Mouse (Mus musculus) midbrain, embryonic 11.5 days (tissue): ENCODE results near the gene Cnot8. TPM values are rescaled to one million over a fixed set of nuclear protein-coding genes. Genes with fewer than 3 reads are reported as not detected.
A peak's percentile ranks its signal among the peaks of the same experiment; 100 is the strongest.

Source experiments
- ATAC-seq: fragments of 200-750 bp; cut with Nextera tagmentation; 2 replicates; pipeline ENCODE4 v1.8.0; 2017; ENCODE audit warnings: moderate TSS enrichment, moderate library complexity; ENCODE audit not compliant: low FRiP score
- DNase-seq: peaks from one replicate; pipeline ENCODE4 v3.0.0; 2015; ENCODE audit warnings: low spot score; ENCODE audit errors: missing footprints
- H3K27ac ChIP-seq: fragments of 300-500 bp; sonication (generic); 2 replicates; pipeline ENCODE4 v1.5.1; 2014; ENCODE audit warnings: low read depth, low read length
- H3K27me3 ChIP-seq: fragments of 300-500 bp; sonication (generic); 2 replicates; pipeline ENCODE4 v1.6.1; 2014; ENCODE audit warnings: mild to moderate bottlenecking, low read length, moderate library complexity, mixed read lengths; ENCODE audit not compliant: control insufficient read depth, insufficient read depth
- H3K36me3 ChIP-seq: fragments of 300-500 bp; sonication (generic); 2 replicates; pipeline ENCODE4 v1.6.1; 2014; ENCODE audit warnings: mild to moderate bottlenecking, low read length, moderate library complexity, mixed read lengths; ENCODE audit not compliant: control insufficient read depth, insufficient read depth
- H3K4me1 ChIP-seq: fragments of 300-500 bp; sonication (generic); 2 replicates; pipeline ENCODE4 v1.6.1; 2014; ENCODE audit warnings: low read length; ENCODE audit not compliant: control insufficient read depth, insufficient read depth
- H3K4me2 ChIP-seq: fragments of 300-500 bp; sonication (generic); 2 replicates; pipeline ENCODE4 v1.6.1; 2014; ENCODE audit warnings: mild to moderate bottlenecking, moderate library complexity
- H3K4me3 ChIP-seq: fragments of 300-500 bp; sonication (generic); 2 replicates; pipeline ENCODE4 v1.5.1; 2014; ENCODE audit warnings: low read depth, low read length
- H3K9ac ChIP-seq: fragments of 300-500 bp; sonication (generic); 2 replicates; pipeline ENCODE4 v1.6.1; 2014; ENCODE audit warnings: low read length
- H3K9me3 ChIP-seq: fragments of 300-500 bp; sonication (generic); 2 replicates; pipeline ENCODE4 v1.6.1; 2016; ENCODE audit warnings: low read length; ENCODE audit not compliant: control insufficient read depth
- WGBS: fragments of 180-500 bp; shearing (Covaris S2); extraction: QIAGEN DNeasy Blood & Tissue Kit; methylation state at CpG from one replicate; pipeline ENCODE4 v1.1.7; 2014; 5-methylcytosine and 5-hydroxymethylcytosine counted together
- polyA plus RNA-seq: library from polyadenylated mRNA; unstranded; fragments of >200 nt; fragmentation: Nextera tagmentation; extraction: Ambion mirVana; gene quantifications from 2 replicates; pipeline ENCODE4 v1.2.1, GENCODE M21; 2014

The Cnot8 gene
- polyA plus RNA-seq, 1 experiment from 2014 or later: 110 TPM

- Histone ChIP-seq H3K4me2 (no peak overlapping the region), H3K27me3 (no peaks in the 10 kb centered on the region), H3K27ac (no peak overlapping the region), H3K4me3 (no peak overlapping the region), H3K4me1 (peaks cover 2% of the 10 kb centered on the region; the same call in 1 of the 2 replicates), H3K36me3 (peaks cover 14% of the 10 kb centered on the region; the same call in 1 of the 2 replicates), H3K9me3 (no peaks in the 10 kb centered on the region), H3K9ac (no peak overlapping the region)
- DNase-seq (no peak), ATAC-seq (no peak)
Observed at GRCm38 (mm10) chr11:58134869-58135268, 30.9 kb downstream of the Cnot8 start.

GRCm38 (mm10) chr11:58135296-58135695 lies 31.3 kb downstream of the Cnot8 start:
- DNase-seq (no peak), ATAC-seq (no peak)
- Histone ChIP-seq H3K4me1 (peaks cover 2% of the 10 kb centered on the region; the same call in 1 of the 2 replicates), H3K9ac (no peak overlapping the region), H3K27ac (no peak overlapping the region), H3K27me3 (no peaks in the 10 kb centered on the region), H3K4me3 (no peak overlapping the region), H3K36me3 (peaks cover 14% of the 10 kb centered on the region; the same call in 1 of the 2 replicates), H3K9me3 (no peaks in the 10 kb centered on the region), H3K4me2 (no peak overlapping the region)

- no peak for DNase-seq
- no peaks in the 10 kb centered on the region for H3K9me3 ChIP-seq
- peaks cover 2% of the 10 kb centered on the region; the same call in 1 of the 2 replicates for H3K4me1 ChIP-seq
- H3K4me3 ChIP-seq: no peak overlapping the region
- H3K9ac ChIP-seq: no peak overlapping the region
- H3K36me3 ChIP-seq: peaks cover 19% of the 10 kb centered on the region; the same call in 1 of the 2 replicates
- ATAC-seq: no peak
- no peak overlapping the region for H3K27ac ChIP-seq
- WGBS: 91% methylated on average over 6 of the region's 6 CpGs
- no peak overlapping the region for H3K4me2 ChIP-seq
- H3K27me3 ChIP-seq: no peaks in the 10 kb centered on the region
Observed at GRCm38 (mm10) chr11:58136677-58137076, 32.7 kb downstream of the Cnot8 start.

- peaks cover 2% of the 10 kb centered on the region; the same call in 1 of the 2 replicates for H3K4me1 ChIP-seq
- H3K4me2 ChIP-seq: no peak overlapping the region
- no peaks in the 10 kb centered on the region for H3K27me3 ChIP-seq
- no peak for ATAC-seq
- no peak overlapping the region for H3K4me3 ChIP-seq
- no peak overlapping the region for H3K27ac ChIP-seq
- H3K36me3 ChIP-seq: peaks cover 21% of the 10 kb centered on the region; the same call in 1 of the 2 replicates
- WGBS: 65% methylated on average over 11 of the region's 11 CpGs
- no peak overlapping the region for H3K9ac ChIP-seq
- H3K9me3 ChIP-seq: no peaks in the 10 kb centered on the region
- no peak for DNase-seq
Observed at GRCm38 (mm10) chr11:58138821-58139220, 34.9 kb downstream of the Cnot8 start.

- 89% methylated on average over 3 of the region's 3 CpGs for WGBS
- Histone ChIP-seq H3K9me3 (no peaks in the 10 kb centered on the region), H3K27ac (no peak overlapping the region), H3K36me3 (peaks cover 22% of the 10 kb centered on the region; the same call in 1 of the 2 replicates), H3K27me3 (no peaks in the 10 kb centered on the region), H3K4me3 (no peak overlapping the region), H3K9ac (no peak overlapping the region), H3K4me2 (no peak overlapping the region), H3K4me1 (peaks cover 2% of the 10 kb centered on the region; the same call in 1 of the 2 replicates)
- DNase-seq (no peak), ATAC-seq (no peak)
Observed at GRCm38 (mm10) chr11:58139466-58139865, 35.5 kb downstream of the Cnot8 start.

- Histone ChIP-seq H3K27ac (no peak overlapping the region), H3K36me3 (peaks cover 26% of the 10 kb centered on the region), H3K4me1 (no peaks in the 10 kb centered on the region), H3K4me3 (no peak overlapping the region), H3K9me3 (no peaks in the 10 kb centered on the region), H3K9ac (no peak overlapping the region), H3K27me3 (no peaks in the 10 kb centered on the region), H3K4me2 (no peak overlapping the region)
- no peak for ATAC-seq
- WGBS: 88% methylated on average over 9 of the region's 9 CpGs
- DNase-seq: no peak
Observed at GRCm38 (mm10) chr11:58143704-58144426, 39.9 kb downstream of the Cnot8 start.

- Histone ChIP-seq H3K27me3 (no peaks in the 10 kb centered on the region), H3K4me2 (no peak overlapping the region), H3K9ac (no peak overlapping the region), H3K36me3 (peaks cover 33% of the 10 kb centered on the region), H3K4me1 (no peaks in the 10 kb centered on the region), H3K9me3 (no peaks in the 10 kb centered on the region), H3K4me3 (no peak overlapping the region), H3K27ac (no peak overlapping the region)
- DNase-seq (no peak), ATAC-seq (no peak)
- WGBS: 96% methylated on average over 5 of the region's 5 CpGs
Observed at GRCm38 (mm10) chr11:58146241-58146640, 42.3 kb downstream of the Cnot8 start.

GRCm38 (mm10) chr11:58155458-58155857 lies 51.5 kb downstream of the Cnot8 start:
- Histone ChIP-seq H3K4me1 (no peaks in the 10 kb centered on the region), H3K4me2 (no peak overlapping the region), H3K36me3 (peaks cover 12% of the 10 kb centered on the region), H3K4me3 (no peak overlapping the region), H3K9ac (no peak overlapping the region), H3K27ac (no peak overlapping the region), H3K27me3 (no peaks in the 10 kb centered on the region), H3K9me3 (no peaks in the 10 kb centered on the region)
- 91% methylated on average over 9 of the region's 9 CpGs for WGBS
- ATAC-seq (no peak), DNase-seq (peak; percentile 49)

GRCm38 (mm10) chr11:58156871-58157270 lies 52.9 kb downstream of the Cnot8 start:
- Histone ChIP-seq H3K27me3 (no peaks in the 10 kb centered on the region), H3K4me3 (no peak overlapping the region), H3K27ac (no peak overlapping the region), H3K4me2 (no peak overlapping the region), H3K36me3 (peaks cover 9% of the 10 kb centered on the region), H3K9ac (no peak overlapping the region), H3K9me3 (no peaks in the 10 kb centered on the region), H3K4me1 (no peaks in the 10 kb centered on the region)
- DNase-seq (no peak), ATAC-seq (no peak)
- 86% methylated on average over 3 of the region's 3 CpGs for WGBS
